Mouse (Mus musculus) midbrain, embryonic 16.5 days (tissue): ENCODE data around the gene Azin2. TPM values are rescaled to one million over a fixed set of nuclear protein-coding genes. Genes with fewer than 3 reads are reported as not detected.

Experiments
- ATAC-seq: fragments of 200-750 bp; cut with Nextera tagmentation; 2 replicates; pipeline ENCODE4 v1.8.0; 2017; ENCODE audit warnings: moderate TSS enrichment
- H3K27ac ChIP-seq: fragments of 300-500 bp; sonication (generic); 2 replicates; pipeline ENCODE4 v1.5.1; 2014; ENCODE audit warnings: mild to moderate bottlenecking, low read length, mixed read lengths
- H3K27me3 ChIP-seq: fragments of 300-500 bp; sonication (generic); 2 replicates; pipeline ENCODE4 v1.6.1; 2014; ENCODE audit warnings: low read depth, low read length, mixed read lengths; ENCODE audit not compliant: control insufficient read depth, insufficient read depth
- H3K36me3 ChIP-seq: fragments of 300-500 bp; sonication (generic); 2 replicates; pipeline ENCODE4 v1.6.1; 2014; ENCODE audit warnings: mild to moderate bottlenecking, low read length, moderate library complexity, mixed read lengths; ENCODE audit not compliant: control insufficient read depth, insufficient read depth
- H3K4me1 ChIP-seq: fragments of 300-500 bp; sonication (generic); 2 replicates; pipeline ENCODE4 v1.6.1; 2014; ENCODE audit warnings: mild to moderate bottlenecking, low read length, mixed read lengths; ENCODE audit not compliant: control insufficient read depth, insufficient read depth
- H3K4me2 ChIP-seq: fragments of 300-500 bp; sonication (generic); 2 replicates; pipeline ENCODE4 v1.6.1; 2014; ENCODE audit warnings: mild to moderate bottlenecking, low read length, mixed read lengths
- H3K4me3 ChIP-seq: fragments of 300-500 bp; sonication (generic); 2 replicates; pipeline ENCODE4 v1.5.1; 2014; ENCODE audit warnings: low read depth, mild to moderate bottlenecking, low read length, moderate library complexity, mixed read lengths
- H3K9ac ChIP-seq: fragments of 300-500 bp; sonication (generic); 2 replicates; pipeline ENCODE4 v1.6.1; 2014; ENCODE audit warnings: low read depth, low read length, mixed read lengths
- H3K9me3 ChIP-seq: fragments of 300-500 bp; sonication (generic); replicated peaks from 2 replicates; pipeline ENCODE4 v1.6.1; 2014; ENCODE audit warnings: mild to moderate bottlenecking, low read length, mixed read lengths; ENCODE audit not compliant: control insufficient read depth, poor library complexity, severe bottlenecking
- WGBS: fragments of 180-500 bp; shearing (Covaris S2); extraction: QIAGEN DNeasy Blood & Tissue Kit; methylation state at CpG from one replicate; pipeline ENCODE4 v1.1.7; 2014; 5-methylcytosine and 5-hydroxymethylcytosine counted together
- polyA plus RNA-seq: library from polyadenylated mRNA; unstranded; fragments of >200 nt; fragmentation: Nextera tagmentation; extraction: Ambion mirVana; gene quantifications from 2 replicates; pipeline ENCODE4 v1.2.1, GENCODE M21; 2015

Azin2 gene
- polyA plus RNA-seq, 1 experiment from 2014 or later: 20.2 TPM

DNA sequence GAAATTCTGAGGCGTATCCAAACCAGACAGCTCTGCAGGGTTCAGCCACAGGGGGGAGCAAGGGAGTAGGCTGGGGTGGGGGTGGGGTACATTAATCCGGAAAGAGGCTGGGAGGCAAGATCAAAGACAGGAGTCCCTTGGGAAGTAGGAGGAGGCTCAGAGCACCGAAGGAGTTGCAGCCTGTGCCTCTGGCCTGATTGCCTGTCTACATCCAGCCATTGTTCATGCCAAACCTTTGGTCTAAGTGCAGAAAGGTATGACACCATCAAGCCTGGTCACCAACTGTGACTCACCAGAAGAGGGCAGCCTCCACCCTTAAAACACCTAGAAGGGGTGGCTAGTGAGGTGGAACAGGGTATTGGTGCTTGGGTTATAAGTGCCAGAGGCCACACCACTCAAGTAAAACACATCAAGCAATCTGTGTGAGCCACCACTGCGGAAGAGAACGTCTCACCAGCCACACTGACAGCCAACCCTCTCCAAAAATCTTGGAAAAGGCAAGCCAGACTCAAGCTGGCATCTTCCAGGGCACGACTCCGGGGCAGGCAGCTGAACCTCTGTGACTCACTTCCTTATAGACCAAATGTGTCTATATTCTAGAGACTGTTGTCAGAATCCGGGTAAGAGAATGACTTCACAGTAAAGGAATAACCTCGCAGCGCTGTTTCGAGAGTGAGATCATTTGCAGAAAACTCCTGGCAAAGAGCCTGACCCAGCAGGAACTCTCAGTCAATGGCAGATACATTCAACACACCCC, 4.9 kb downstream of the Azin2 start:
- H3K27ac ChIP-seq: no peak overlapping the region
- peaks cover 21% of the 10 kb centered on the region for H3K4me1 ChIP-seq
- no peak overlapping the region for H3K9ac ChIP-seq
- H3K4me3 ChIP-seq: no peak overlapping the region
- H3K36me3 ChIP-seq: no peaks in the 10 kb centered on the region
- no peaks in the 10 kb centered on the region for H3K9me3 ChIP-seq
- no peak overlapping the region for H3K4me2 ChIP-seq
- no peaks in the 10 kb centered on the region for H3K27me3 ChIP-seq
- 40% methylated on average over 11 of the region's 11 CpGs for WGBS
- ATAC-seq: no peak

DNA sequence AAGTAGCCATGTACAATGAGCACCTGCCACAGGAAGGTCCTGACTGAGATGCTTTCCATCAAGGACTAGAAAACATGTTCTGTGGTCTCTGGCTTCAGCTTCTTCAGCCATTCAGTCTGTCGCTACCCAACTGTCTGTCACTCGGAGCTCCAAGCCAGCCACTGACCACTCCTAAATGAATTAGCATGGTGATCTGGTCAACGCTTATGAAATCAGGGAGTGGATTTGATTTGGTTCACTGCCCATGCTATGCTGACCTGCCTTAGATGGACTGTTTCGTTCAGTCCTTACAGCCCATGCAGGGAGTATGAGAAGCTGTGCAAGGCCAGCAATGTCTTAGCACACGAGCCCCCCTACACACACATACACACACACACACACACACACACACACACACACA, 8.4 kb downstream of the Azin2 start:
- Histone ChIP-seq H3K9me3 (no peaks in the 10 kb centered on the region), H3K4me2 (no peak overlapping the region), H3K4me1 (0 out of 2 replicates have a peak, but pooled peaks cover 7% of the 10 kb centered on the region), H3K36me3 (no peaks in the 10 kb centered on the region), H3K4me3 (no peak overlapping the region), H3K27me3 (no peaks in the 10 kb centered on the region), H3K9ac (no peak overlapping the region), H3K27ac (no peak overlapping the region)
- no peak for ATAC-seq
- 70% methylated on average over 5 of the region's 5 CpGs for WGBS

DNA sequence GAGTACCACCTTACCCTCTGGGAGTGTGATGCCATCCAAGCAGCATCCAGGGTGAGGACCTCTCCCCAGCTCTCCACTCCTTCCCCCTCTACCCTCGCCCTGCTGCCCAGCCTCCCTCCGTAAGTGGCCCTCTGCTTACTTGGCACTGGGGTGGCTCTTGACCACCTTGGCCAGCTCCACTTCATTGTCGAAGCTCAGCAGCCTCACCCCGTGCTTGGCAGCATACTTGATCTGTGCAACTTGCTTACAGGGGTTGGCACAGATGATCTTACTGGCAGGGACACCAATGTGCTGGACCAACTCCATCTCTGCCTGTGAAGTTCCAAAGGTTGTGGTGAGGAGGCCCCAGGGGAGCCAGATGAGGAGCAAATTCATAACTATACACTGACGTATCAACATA, 11.8 kb downstream of the Azin2 start:
- no peaks in the 10 kb centered on the region for H3K9me3 ChIP-seq
- 0 out of 2 replicates have a peak, but pooled peaks cover 4% of the 10 kb centered on the region for H3K4me1 ChIP-seq
- 75% methylated on average over 5 of the region's 5 CpGs for WGBS
- no peak overlapping the region for H3K4me2 ChIP-seq
- H3K27me3 ChIP-seq: no peaks in the 10 kb centered on the region
- ATAC-seq: no peak
- no peak overlapping the region for H3K9ac ChIP-seq
- no peaks in the 10 kb centered on the region for H3K36me3 ChIP-seq
- no peak overlapping the region for H3K4me3 ChIP-seq
- no peak overlapping the region for H3K27ac ChIP-seq

DNA sequence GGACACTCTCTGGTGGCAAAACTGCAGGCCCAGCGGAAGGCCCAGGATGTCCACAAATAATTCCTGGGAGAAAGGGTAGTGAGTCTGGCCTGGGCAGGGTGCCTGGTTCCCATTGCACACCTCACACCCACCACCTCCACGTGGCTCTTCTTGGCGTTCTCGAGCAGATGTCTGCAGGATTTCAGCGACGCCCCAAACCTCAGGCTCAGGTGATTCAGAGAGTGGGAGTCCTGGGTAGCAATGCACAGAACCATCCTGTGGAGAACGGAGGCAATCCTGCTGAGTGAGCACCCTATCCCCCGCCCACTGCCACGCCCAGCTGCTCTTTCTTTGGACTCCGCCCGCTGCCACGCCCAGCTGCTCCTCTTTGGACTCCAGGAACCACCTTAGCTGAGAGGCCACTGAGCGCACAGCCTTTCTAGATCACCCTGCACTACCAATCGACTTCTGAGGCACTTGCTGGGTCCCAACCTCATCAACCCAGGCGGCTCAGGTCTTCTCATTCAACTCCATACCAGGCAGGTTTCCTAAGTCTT, 12.7 kb downstream of the Azin2 start:
- no peaks in the 10 kb centered on the region for H3K36me3 ChIP-seq
- H3K9me3 ChIP-seq: no peaks in the 10 kb centered on the region
- H3K27ac ChIP-seq: no peak overlapping the region
- H3K4me3 ChIP-seq: no peak overlapping the region
- H3K27me3 ChIP-seq: no peaks in the 10 kb centered on the region
- no peak overlapping the region for H3K9ac ChIP-seq
- no peak for ATAC-seq
- WGBS: 52% methylated on average over 15 of the region's 15 CpGs
- H3K4me1 ChIP-seq: no peaks in the 10 kb centered on the region
- no peak overlapping the region for H3K4me2 ChIP-seq

DNA sequence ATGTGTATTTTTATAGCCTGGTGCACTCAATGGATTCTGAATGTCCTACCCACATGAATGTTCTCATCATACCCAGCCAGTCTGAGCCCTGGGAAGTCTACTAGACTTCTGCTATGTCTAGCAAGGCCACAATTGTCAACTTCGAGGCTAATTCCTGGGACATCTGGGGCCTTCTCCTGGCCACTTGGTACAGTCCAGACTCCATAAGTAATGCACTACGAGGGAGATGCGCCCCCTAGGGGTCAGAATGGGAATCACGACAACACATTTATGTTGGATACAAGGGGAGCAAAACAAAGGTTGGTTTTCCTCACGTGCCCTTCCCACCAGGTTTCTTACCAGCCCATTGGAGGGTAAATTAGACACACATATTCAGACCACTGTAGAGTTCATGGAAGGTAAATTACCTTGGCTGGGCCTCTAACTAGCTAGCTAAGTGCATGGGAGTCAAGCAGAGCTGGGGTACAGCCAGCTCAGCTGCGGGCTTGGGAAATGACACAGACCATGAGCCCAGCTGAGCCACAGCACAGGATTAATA, 14.0 kb downstream of the Azin2 start:
- ATAC-seq: no peak
- H3K9me3 ChIP-seq: no peaks in the 10 kb centered on the region

DNA sequence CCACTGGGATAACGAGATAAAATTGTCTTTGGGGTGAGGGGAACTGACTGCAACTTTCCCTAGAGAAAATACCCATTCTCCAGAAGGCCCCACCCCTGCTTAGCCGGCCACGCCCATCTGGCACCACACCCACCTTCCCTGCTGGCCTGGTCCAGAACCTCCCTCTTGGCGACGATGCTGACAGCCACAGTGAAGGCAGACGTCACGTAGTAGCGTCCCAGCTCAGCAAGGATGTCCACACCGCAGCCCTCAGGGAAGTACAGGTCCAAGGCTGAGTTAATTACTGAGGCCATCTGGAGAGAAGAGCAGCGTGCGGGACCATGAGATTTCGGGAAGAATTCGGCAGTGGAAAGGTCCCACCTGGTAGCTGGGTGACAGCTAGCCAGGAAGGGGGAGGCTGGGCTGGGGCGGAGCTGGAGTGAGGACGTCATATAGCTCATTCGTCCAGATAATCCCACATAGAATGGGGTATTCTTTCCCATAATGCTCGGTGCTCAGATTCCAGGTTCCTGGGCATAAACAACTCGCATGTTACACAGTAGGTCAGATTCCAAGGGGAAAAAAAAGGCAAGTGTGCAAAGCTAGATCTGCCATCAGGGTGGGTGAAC, 14.8 kb downstream of the Azin2 start:
- 16% methylated on average over 18 of the region's 18 CpGs for WGBS
- Histone ChIP-seq H3K4me2 (peak overlapping the region; percentile 35; the same call in 1 of the 2 replicates), H3K27me3 (no peaks in the 10 kb centered on the region), H3K9me3 (no peaks in the 10 kb centered on the region), H3K4me3 (no peak overlapping the region), H3K27ac (no peak overlapping the region), H3K36me3 (no peaks in the 10 kb centered on the region), H3K4me1 (no peaks in the 10 kb centered on the region), H3K9ac (no peak overlapping the region)
- ATAC-seq: no peak

More for the DNA sequence above, 14.0 kb downstream of the Azin2 start:
- no peaks in the 10 kb centered on the region for H3K4me1 ChIP-seq
- H3K9ac ChIP-seq: no peak overlapping the region
- no peaks in the 10 kb centered on the region for H3K27me3 ChIP-seq
- 26% methylated on average over 6 of the region's 6 CpGs for WGBS
- H3K4me2 ChIP-seq: no peak overlapping the region
- H3K4me3 ChIP-seq: no peak overlapping the region
- no peak overlapping the region for H3K27ac ChIP-seq
- no peaks in the 10 kb centered on the region for H3K36me3 ChIP-seq

DNA sequence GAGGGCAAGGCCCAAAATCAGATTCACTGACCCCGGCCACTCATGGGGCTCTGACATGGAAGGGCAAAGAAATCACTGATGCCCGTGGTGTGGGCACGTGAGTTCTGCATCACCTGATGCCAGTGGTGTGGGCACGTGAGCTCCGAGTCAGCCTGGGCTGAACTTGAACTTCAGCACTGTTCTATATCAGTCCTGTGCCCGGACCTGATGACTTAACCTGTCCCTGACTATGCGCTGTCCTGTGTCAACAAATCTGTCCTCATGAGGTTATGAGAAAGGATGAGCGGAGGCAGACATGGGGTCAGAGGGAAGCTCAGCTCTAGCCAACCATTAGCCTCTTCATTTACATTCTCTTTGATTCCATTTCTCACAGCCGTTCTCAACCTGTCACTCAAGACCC, 15.5 kb downstream of the Azin2 start:
- H3K4me1 ChIP-seq: no peaks in the 10 kb centered on the region
- H3K4me3 ChIP-seq: no peak overlapping the region
- ATAC-seq: no peak
- H3K27ac ChIP-seq: no peak overlapping the region
- H3K9ac ChIP-seq: no peak overlapping the region
- H3K27me3 ChIP-seq: no peaks in the 10 kb centered on the region
- no peaks in the 10 kb centered on the region for H3K36me3 ChIP-seq
- H3K9me3 ChIP-seq: no peaks in the 10 kb centered on the region
- WGBS: 75% methylated on average over 9 of the region's 9 CpGs
- no peak overlapping the region for H3K4me2 ChIP-seq

DNA sequence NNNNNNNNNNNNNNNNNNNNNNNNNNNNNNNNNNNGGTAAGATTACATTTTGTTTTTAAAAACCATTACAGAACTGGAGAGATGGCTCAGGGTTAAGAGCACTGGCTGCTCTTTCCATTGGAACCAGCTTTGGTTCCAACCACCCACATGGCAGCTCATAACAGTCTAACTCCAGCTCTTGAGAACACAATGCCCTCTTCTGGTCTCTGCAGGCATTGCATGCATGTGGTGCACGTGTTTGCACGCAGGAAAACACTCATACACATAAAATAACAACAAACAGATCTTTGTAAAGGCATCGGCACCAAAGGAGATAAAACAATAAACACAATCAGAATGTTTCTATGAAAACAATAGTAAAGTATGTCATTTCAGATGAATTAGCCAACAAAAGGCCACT, 19.9 kb downstream of the Azin2 start:
- ATAC-seq: no peak
- no peak overlapping the region for H3K4me2 ChIP-seq
- H3K4me3 ChIP-seq: no peak overlapping the region
- H3K9me3 ChIP-seq: no peaks in the 10 kb centered on the region
- 57% methylated on average over 3 of the region's 3 CpGs for WGBS
- H3K36me3 ChIP-seq: no peaks in the 10 kb centered on the region
- H3K27ac ChIP-seq: no peak overlapping the region
- H3K27me3 ChIP-seq: no peaks in the 10 kb centered on the region
- H3K4me1 ChIP-seq: no peaks in the 10 kb centered on the region
- H3K9ac ChIP-seq: no peak overlapping the region

DNA sequence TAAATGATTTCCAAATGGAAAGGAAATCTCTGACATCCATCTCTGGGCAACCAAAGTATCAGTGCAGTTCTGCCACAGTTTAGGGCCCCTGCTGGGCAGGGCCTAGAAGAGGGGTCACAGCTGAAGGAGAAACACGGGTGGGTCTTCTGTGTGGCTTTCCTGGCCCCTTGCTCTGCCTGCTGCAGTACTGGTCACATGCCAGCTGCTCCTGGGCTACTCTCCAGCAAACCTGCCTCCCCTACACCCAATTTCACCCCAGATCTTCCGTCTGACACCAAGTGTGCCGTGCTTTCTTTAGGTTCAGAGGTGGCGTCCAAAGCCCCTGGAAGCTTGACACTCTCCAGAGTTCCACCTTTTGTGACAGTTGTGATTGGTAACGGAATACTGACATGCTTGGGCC, 26.6 kb downstream of the Azin2 start:
- no peaks in the 10 kb centered on the region for H3K27me3 ChIP-seq
- H3K4me1 ChIP-seq: no peaks in the 10 kb centered on the region
- WGBS: 72% methylated on average over 5 of the region's 5 CpGs
- ATAC-seq: no peak
- H3K9me3 ChIP-seq: no peaks in the 10 kb centered on the region
- H3K9ac ChIP-seq: no peak overlapping the region
- H3K4me2 ChIP-seq: no peak overlapping the region
- no peak overlapping the region for H3K27ac ChIP-seq
- H3K4me3 ChIP-seq: no peak overlapping the region
- no peaks in the 10 kb centered on the region for H3K36me3 ChIP-seq
